Mouse (Mus musculus): ENCODE measurements around the gene Vmp1.

Vmp1 gene

GRCm38 (mm10) chr11:86578809-86579730 lies 104.6 kb downstream of the Vmp1 start:
- in situ Hi-C loops (cut with MboI; ENCODE audit: unreplicated experiment in 2 of 2): no loop called here

GRCm38 (mm10) chr11:86578106-86578808 lies 105.4 kb downstream of the Vmp1 start:
- in situ Hi-C loops (cut with MboI; ENCODE audit: unreplicated experiment in 2 of 2): no loop called here

- in situ Hi-C loops (cut with MboI; ENCODE audit: unreplicated experiment in 2 of 2): no loop called here
Measured at GRCm38 (mm10) chr11:86577231-86577630, 106.4 kb downstream of the Vmp1 start.

GRCm38 (mm10) chr11:86575632-86576378 lies 107.8 kb downstream of the Vmp1 start:
- in situ Hi-C loops (cut with MboI; ENCODE audit: unreplicated experiment in 2 of 2): no loop called here

GRCm38 (mm10) chr11:86574408-86574807 lies 109.2 kb downstream of the Vmp1 start:
- in situ Hi-C loops (cut with MboI; ENCODE audit: unreplicated experiment in 2 of 2): no loop called here

- in situ Hi-C loops (cut with MboI; ENCODE audit: unreplicated experiment in 2 of 2): no loop called here
Measured at GRCm38 (mm10) chr11:86573646-86574231, 109.9 kb downstream of the Vmp1 start.

- in situ Hi-C loops (cut with MboI; ENCODE audit: unreplicated experiment in 2 of 2): no loop called here
Measured at GRCm38 (mm10) chr11:86572623-86573022, 111.0 kb downstream of the Vmp1 start.

GRCm38 (mm10) chr11:86571871-86572270 lies 111.8 kb downstream of the Vmp1 start:
- in situ Hi-C loops (cut with MboI; ENCODE audit: unreplicated experiment in 2 of 2): no loop called here

GRCm38 (mm10) chr11:86571047-86571855 lies 112.4 kb downstream of the Vmp1 start:
- in situ Hi-C loops (cut with MboI; ENCODE audit: unreplicated experiment in 2 of 2): no loop called here

- in situ Hi-C loops (cut with MboI; ENCODE audit: unreplicated experiment in 2 of 2): no loop called here
Measured at GRCm38 (mm10) chr11:86570261-86570746, 113.3 kb downstream of the Vmp1 start.

GRCm38 (mm10) chr11:86568425-86568824 lies 115.2 kb downstream of the Vmp1 start:
- in situ Hi-C loops (cut with MboI; ENCODE audit: unreplicated experiment in 2 of 2): loop anchor here (5.0 kb wide), 2 partner anchors 89 to 444 kb away; no protein-coding TSS in a partner anchor

GRCm38 (mm10) chr11:86558258-86558657 lies 125.4 kb downstream of the Vmp1 start:
- in situ Hi-C loops (cut with MboI; ENCODE audit: unreplicated experiment in 2 of 2): no loop called here

GRCm38 (mm10) chr11:86553525-86553924 lies 130.1 kb downstream of the Vmp1 start:
- in situ Hi-C loops (cut with MboI; ENCODE audit: unreplicated experiment in 2 of 2): no loop called here

GRCm38 (mm10) chr11:86547412-86547811 lies 136.2 kb downstream of the Vmp1 start:
- in situ Hi-C loops (cut with MboI; ENCODE audit: unreplicated experiment in 2 of 2): no loop called here

GRCm38 (mm10) chr11:86545556-86545955 lies 138.1 kb downstream of the Vmp1 start:
- in situ Hi-C loops (cut with MboI; ENCODE audit: unreplicated experiment in 2 of 2): no loop called here

- in situ Hi-C loops (cut with MboI; ENCODE audit: unreplicated experiment in 2 of 2): no loop called here
Measured at GRCm38 (mm10) chr11:86544639-86545299, 138.9 kb downstream of the Vmp1 start, which contains the start of the genes Rps6kb1 and Tubd1. TSS of gene Rps6kb1 (minus strand) at chr11:86544805. TSS of gene Tubd1 (plus strand) at chr11:86544991.

GRCm38 (mm10) chr11:86543960-86544638 lies 139.5 kb downstream of the Vmp1 start:
- in situ Hi-C loops (cut with MboI; ENCODE audit: unreplicated experiment in 2 of 2): no loop called here

GRCm38 (mm10) chr11:86542851-86543250 lies 140.8 kb downstream of the Vmp1 start:
- in situ Hi-C loops (cut with MboI; ENCODE audit: unreplicated experiment in 2 of 2): no loop called here
